Mouse (Mus musculus): ENCODE measurements around the gene Lats1.

Gene Lats1
- long read RNA-seq, experiment 1, partial matches to known transcripts, result 2 of 6 reads
- long read RNA-seq, experiment 1, other reads (novel, unspliced or antisense), result 4 of 6 reads
- long read RNA-seq, experiment 2, partial matches to known transcripts, result 3 of 8 reads
- long read RNA-seq, experiment 2, other reads (novel, unspliced or antisense), result 5 of 8 reads

DNA sequence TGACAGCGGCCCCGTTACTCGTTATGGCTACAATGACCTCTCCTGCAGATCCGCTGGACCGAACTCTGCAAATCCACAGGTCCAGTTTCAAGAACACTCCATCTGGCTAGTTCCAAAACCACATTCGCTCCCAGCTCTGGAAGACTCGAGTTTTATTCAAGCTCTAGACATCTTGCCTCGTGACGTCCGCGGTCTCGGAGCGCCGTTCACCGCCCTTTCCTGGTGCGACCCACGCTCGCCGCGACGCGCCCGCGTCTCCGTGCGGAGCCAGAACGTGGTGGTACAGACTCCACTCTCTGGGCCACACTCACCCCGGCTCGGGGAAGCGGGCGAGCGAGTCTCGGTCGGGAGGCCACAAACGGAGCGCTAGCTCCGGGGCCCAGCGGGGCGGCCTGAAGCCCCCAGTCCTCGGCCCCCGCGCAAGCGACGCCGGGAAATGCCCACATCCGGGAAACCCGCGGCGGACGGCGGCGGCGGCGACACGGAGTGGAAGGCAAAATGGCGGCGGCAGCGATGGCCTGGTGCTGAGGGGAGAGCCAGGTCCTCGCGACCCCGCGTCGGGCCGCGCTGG is at the start of gene Lats1, which contains the start of gene Pcmt1:
TSS of gene Lats1 (plus strand) at position 484 of the 571 bp plus-strand sequence.
TSS of gene Pcmt1 (minus strand) at position 406 of the 571 bp plus-strand sequence.
- intact Hi-C loops (cut with DNase I), result loop anchor here (5.0 kb wide), 1 partner anchor 96 kb away; no protein-coding TSS in a partner anchor

DNA sequence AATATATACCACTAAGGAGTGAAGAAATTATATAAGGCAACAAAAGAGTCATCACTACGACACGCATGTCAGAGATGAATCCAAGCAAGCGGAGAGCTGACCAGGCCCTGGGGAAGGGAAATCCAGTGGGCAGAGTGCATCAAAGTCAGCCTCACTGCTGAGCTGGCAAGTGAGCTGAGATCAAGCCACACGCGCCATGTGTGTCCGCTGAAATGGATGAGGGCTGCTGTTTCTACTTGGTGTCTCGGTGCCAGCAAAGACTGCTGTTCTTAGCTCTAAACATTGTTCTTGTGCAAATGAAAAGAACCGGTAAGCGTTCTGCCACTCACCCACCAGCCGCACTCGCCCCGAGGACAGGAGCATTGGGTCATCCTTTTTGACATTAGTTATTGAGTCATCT is 40.6 kb upstream of the Lats1 start:
- intact Hi-C loops (cut with DNase I), result no loop called here

- intact Hi-C loops (cut with DNase I), result no loop called here
These were observed 35.1 kb upstream of the Lats1 start for GRCm38 (mm10) chr10:7645911-7646310.

DNA sequence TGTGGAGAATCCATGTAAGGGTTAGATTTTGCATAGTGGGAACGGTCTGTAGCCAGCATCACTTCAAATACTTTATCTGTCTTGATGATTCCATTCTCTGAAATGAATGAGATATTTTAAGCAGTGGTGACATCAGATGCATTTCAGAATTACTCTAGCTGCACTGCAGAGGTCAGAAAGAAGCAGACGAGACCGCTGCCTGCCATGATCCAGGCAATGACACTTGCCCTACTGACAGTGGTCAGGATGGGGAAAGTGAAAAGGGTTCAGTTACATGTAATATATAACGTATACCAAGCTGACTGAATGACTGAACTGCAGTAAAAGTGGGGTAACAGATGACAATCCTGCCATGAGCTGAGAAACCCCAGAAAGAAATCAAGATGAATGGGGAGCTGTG is 32.0 kb upstream of the Lats1 start:
- intact Hi-C loops (cut with DNase I), result no loop called here

- intact Hi-C loops (cut with DNase I), result no loop called here
These were observed 30.0 kb upstream of the Lats1 start for GRCm38 (mm10) chr10:7651057-7651456.

GRCm38 (mm10) chr10:7662471-7663141 is 18.4 kb upstream of the Lats1 start:
- intact Hi-C loops (cut with DNase I), result no loop called here

GRCm38 (mm10) chr10:7663159-7664026 is 17.6 kb upstream of the Lats1 start:
- intact Hi-C loops (cut with DNase I), result no loop called here

DNA sequence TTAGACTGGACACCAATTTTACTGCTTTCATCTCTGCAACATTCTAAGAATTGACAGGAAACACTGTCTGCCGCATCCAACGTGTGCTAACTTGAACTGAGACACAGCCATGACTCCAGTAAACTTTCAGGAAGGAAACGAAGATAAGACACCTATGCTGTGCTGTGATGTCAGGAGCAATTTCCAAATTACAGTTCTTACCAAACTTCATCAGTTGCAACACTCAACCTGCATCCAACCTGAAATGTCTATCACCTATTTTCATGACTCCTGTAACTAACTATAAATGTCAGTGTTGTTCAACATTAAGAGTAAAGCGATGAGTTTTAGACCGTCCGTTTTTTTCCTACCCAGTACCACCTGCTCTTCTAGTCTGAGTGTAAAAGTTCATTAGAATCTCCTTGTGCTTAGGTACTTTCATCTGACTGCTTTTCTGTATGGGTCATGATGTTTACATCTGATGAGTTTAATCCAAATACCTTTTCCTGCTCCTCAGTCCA is 16.9 kb upstream of the Lats1 start:
- intact Hi-C loops (cut with DNase I), result no loop called here

DNA sequence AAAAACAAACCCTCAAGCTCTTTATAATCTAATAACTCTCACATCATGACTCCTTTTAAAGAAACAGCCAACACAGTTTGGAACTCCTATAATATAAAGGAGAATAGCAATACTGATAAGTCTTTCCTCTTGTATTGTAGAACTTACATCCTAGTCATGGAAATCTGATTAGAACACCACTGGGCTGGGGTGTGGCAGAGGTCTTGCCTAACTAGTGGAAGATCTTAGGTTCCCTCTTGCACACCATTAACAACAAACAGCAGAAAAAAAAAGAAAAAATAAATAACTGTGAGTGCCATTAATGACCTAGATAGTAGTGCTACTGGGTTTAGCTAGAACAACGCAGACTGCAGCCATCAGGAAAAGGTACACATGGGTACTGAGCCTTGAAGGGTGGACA is 16.1 kb upstream of the Lats1 start:
- intact Hi-C loops (cut with DNase I), result no loop called here

- intact Hi-C loops (cut with DNase I), result loop anchor here (1.0 kb wide), 1 partner anchor 60 kb away; no protein-coding TSS in a partner anchor
These were observed 13.6 kb upstream of the Lats1 start, which contains the start of gene Nup43 for GRCm38 (mm10) chr10:7667342-7667802. TSS of gene Nup43 (plus strand) at chr10:7667503.

- intact Hi-C loops (cut with DNase I), result no loop called here
These were observed 7.3 kb upstream of the Lats1 start for GRCm38 (mm10) chr10:7673673-7674072.

GRCm38 (mm10) chr10:7681343-7682025 is 470 bp downstream of the Lats1 start:
- intact Hi-C loops (cut with DNase I), result loop anchor here (5.0 kb wide), 1 partner anchor 96 kb away; no protein-coding TSS in a partner anchor

- intact Hi-C loops (cut with DNase I), result loop anchor here (5.0 kb wide), 1 partner anchor 95 kb away; no protein-coding TSS in a partner anchor
These were observed 1.2 kb downstream of the Lats1 start for GRCm38 (mm10) chr10:7682249-7682648.

GRCm38 (mm10) chr10:7686902-7687301 is 5.9 kb downstream of the Lats1 start:
- intact Hi-C loops (cut with DNase I), result no loop called here

- intact Hi-C loops (cut with DNase I), result no loop called here
These were observed 14.3 kb downstream of the Lats1 start for GRCm38 (mm10) chr10:7695286-7695685.

GRCm38 (mm10) chr10:7700120-7700519 is 19.1 kb downstream of the Lats1 start:
- intact Hi-C loops (cut with DNase I), result no loop called here

- intact Hi-C loops (cut with DNase I), result no loop called here
These were observed 21.6 kb downstream of the Lats1 start for GRCm38 (mm10) chr10:7702586-7702985.

DNA sequence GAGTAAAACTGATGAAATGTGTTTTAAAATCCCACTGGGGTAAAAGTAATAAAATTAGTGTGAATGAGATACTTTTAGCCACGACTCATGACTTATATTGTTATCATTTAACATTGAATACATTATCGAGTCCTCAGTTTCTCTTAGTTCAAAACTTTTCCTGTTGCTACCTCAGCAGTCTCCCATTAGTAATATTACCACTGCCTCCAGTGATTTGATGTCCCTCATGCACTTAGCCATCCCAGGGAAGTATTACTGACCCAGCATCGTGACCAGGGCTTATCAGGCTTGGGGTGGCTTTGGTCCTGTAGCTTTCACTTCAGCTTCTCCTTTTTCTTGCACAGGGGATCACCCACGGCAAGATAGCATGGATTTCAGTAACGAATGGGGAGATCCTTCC is 29.1 kb downstream of the Lats1 start:
- intact Hi-C loops (cut with DNase I), result no loop called here

DNA sequence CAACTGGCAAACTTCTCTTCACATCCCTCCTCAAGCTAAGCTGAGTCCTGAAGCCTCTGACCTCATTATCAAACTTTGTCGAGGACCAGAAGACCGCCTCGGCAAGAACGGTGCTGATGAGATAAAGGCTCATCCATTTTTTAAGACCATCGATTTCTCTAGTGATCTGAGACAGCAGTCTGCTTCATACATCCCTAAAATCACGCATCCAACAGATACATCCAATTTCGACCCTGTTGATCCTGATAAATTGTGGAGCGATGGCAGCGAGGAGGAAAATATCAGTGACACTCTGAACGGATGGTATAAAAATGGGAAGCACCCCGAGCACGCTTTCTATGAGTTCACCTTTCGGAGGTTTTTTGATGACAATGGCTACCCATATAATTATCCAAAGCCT is 31.5 kb downstream of the Lats1 start:
- intact Hi-C loops (cut with DNase I), result no loop called here

DNA sequence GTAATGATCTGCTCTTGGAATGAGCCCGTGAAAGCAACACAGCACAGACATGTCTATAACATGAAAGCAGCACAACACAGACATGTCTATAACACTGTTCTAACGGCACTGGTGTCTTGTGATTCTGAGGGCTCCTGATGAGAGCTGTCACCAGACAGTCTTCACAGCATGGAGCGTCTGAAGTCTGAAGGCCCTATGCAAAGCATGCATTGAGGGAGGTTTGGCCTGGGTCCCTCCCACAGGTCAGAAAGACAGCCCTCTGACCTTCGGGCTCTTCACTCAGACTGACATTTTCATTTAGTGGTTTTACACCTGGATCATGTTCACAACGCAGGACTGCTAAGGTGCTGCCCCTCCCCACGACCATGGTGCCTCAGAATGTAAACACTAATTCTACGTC is 34.0 kb downstream of the Lats1 start:
- intact Hi-C loops (cut with DNase I), result no loop called here

Data from adrenal gland (tissue).